Mouse (Mus musculus) midbrain, embryonic 10.5 days (tissue): ENCODE results near the gene Atp4a. TPM values are rescaled to one million over a fixed set of nuclear protein-coding genes. Genes with fewer than 3 reads are reported as not detected.
"Not testable (repeated sequence)": the region's sequence is repeated elsewhere in the genome, so short reads cannot be mapped to it uniquely, and the experiment has no call there.

ENCODE experiments used
- DNase-seq: peaks from one replicate; pipeline ENCODE4 v3.0.0-alpha.2; 2017; ENCODE audit warnings: low spot score
- H3K27ac ChIP-seq: fragments of 300-500 bp; sonication (generic); replicated peaks from 2 replicates; pipeline ENCODE4 v1.5.1; 2016; ENCODE audit warnings: mild to moderate bottlenecking
- H3K27me3 ChIP-seq: fragments of 300-500 bp; sonication (generic); 2 replicates; pipeline ENCODE4 v1.6.1; 2016; ENCODE audit warnings: low read depth, mild to moderate bottlenecking; ENCODE audit not compliant: poor library complexity, severe bottlenecking
- H3K36me3 ChIP-seq: fragments of 300-500 bp; sonication (generic); 2 replicates; pipeline ENCODE4 v1.6.1; 2016; ENCODE audit warnings: mild to moderate bottlenecking, moderate library complexity
- H3K4me1 ChIP-seq: fragments of 300-500 bp; sonication (generic); 2 replicates; pipeline ENCODE4 v1.6.1; 2016
- H3K4me3 ChIP-seq: fragments of 300-500 bp; sonication (generic); 2 replicates; pipeline ENCODE4 v1.5.1; 2016; ENCODE audit warnings: mild to moderate bottlenecking, moderate library complexity
- H3K9me3 ChIP-seq: fragments of 300-500 bp; sonication (generic); replicated peaks from 2 replicates; pipeline ENCODE4 v1.6.1; 2016; ENCODE audit warnings: mild to moderate bottlenecking
- WGBS: fragments of 180-500 bp; shearing (Covaris S2); methylation state at CpG from one replicate; pipeline ENCODE4 v1.1.7; 2016; 5-methylcytosine and 5-hydroxymethylcytosine counted together
- polyA plus RNA-seq: library from polyadenylated mRNA; unstranded; fragments of >200 nt; fragmentation: Nextera tagmentation; extraction: Ambion mirVana; gene quantifications from 2 replicates; pipeline ENCODE4 v1.2.1, GENCODE M21; 2016

The Atp4a gene
- polyA plus RNA-seq, 1 experiment from 2014 or later: 0.89 TPM

- 3% methylated on average over 43 of the region's 43 CpGs for WGBS
- H3K36me3 ChIP-seq: no peaks in the 10 kb centered on the region
- peaks cover 20% of the 10 kb centered on the region for H3K4me1 ChIP-seq
- peaks cover 46% of the 10 kb centered on the region for H3K27me3 ChIP-seq
- H3K4me3 ChIP-seq: peak overlapping the region; percentile 54
- no peaks in the 10 kb centered on the region for H3K9me3 ChIP-seq
- 0 out of 2 replicates have a peak overlapping the region, but pooled peaks have one; percentile 60 for H3K27ac ChIP-seq
- peak; percentile 91 for DNase-seq
Measured at GRCm38 (mm10) chr7:30717006-30717715, 5.2 kb downstream of the Atp4a start.

GRCm38 (mm10) chr7:30717716-30718046, 5.7 kb downstream of the Atp4a start:
- Histone ChIP-seq H3K4me3 (peak overlapping the region; percentile 54), H3K9me3 (no peaks in the 10 kb centered on the region), H3K27me3 (peaks cover 46% of the 10 kb centered on the region), H3K36me3 (no peaks in the 10 kb centered on the region), H3K27ac (peak overlapping the region; percentile 60; the same call in 1 of the 2 replicates), H3K4me1 (peaks cover 20% of the 10 kb centered on the region)
- WGBS: 9% methylated on average over 14 of the region's 14 CpGs
- DNase-seq: no peak

DNA sequence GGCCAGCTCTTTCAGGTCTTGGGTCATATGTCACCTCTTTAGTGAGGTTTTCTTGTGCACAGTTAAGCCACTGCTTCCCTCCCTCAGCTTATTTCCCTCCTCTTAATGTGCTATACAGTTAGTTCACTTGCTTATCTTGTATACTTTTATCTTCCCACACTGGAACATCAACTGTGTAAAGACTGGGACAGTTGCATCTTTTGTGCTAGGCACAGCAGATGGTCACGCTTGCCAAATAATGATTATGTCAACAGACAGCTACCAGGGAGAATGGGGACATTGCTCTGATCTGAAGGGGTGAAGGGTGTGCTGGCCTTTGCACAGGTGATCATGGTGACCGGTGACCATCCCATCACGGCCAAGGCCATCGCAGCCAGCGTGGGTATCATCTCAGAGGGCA, 7.7 kb downstream of the Atp4a start:
- peaks cover 27% of the 10 kb centered on the region for H3K4me1 ChIP-seq
- no peaks in the 10 kb centered on the region for H3K36me3 ChIP-seq
- peaks cover 46% of the 10 kb centered on the region for H3K27me3 ChIP-seq
- no peak overlapping the region for H3K27ac ChIP-seq
- H3K4me3 ChIP-seq: no peak overlapping the region
- no peak for DNase-seq
- H3K9me3 ChIP-seq: no peaks in the 10 kb centered on the region
- 93% methylated on average over 5 of the region's 5 CpGs for WGBS

GRCm38 (mm10) chr7:30721286-30721685, 9.3 kb downstream of the Atp4a start:
- Histone ChIP-seq H3K9me3 (no peaks in the 10 kb centered on the region), H3K4me3 (no peak overlapping the region), H3K27me3 (peaks cover 30% of the 10 kb centered on the region), H3K36me3 (peaks cover under 1% of the 10 kb centered on the region), H3K4me1 (peaks cover 33% of the 10 kb centered on the region), H3K27ac (no peak overlapping the region)
- 84% methylated on average over 7 of the region's 7 CpGs for WGBS
- DNase-seq: no peak

GRCm38 (mm10) chr7:30723274-30723953, 11.4 kb downstream of the Atp4a start:
- Histone ChIP-seq H3K9me3 (no peaks in the 10 kb centered on the region), H3K36me3 (peaks cover 17% of the 10 kb centered on the region), H3K27me3 (peaks cover 13% of the 10 kb centered on the region; the same call in 1 of the 2 replicates), H3K4me1 (peaks cover 23% of the 10 kb centered on the region), H3K27ac (no peak overlapping the region), H3K4me3 (no peak overlapping the region)
- WGBS: 78% methylated on average over 6 of the region's 6 CpGs
- DNase-seq: no peak

- H3K9me3 ChIP-seq: no peaks in the 10 kb centered on the region
- H3K27me3 ChIP-seq: no peaks in the 10 kb centered on the region
- H3K36me3 ChIP-seq: peaks cover 35% of the 10 kb centered on the region
- no peak overlapping the region for H3K27ac ChIP-seq
- 86% methylated on average over 6 of the region's 6 CpGs for WGBS
- H3K4me3 ChIP-seq: peak overlapping the region; percentile 86
- peaks cover 36% of the 10 kb centered on the region for H3K4me1 ChIP-seq
- no peak for DNase-seq
Measured at GRCm38 (mm10) chr7:30728214-30728613, 16.2 kb downstream of the Atp4a start.

- Histone ChIP-seq H3K9me3 (no peaks in the 10 kb centered on the region), H3K4me1 (peaks cover 33% of the 10 kb centered on the region), H3K27ac (peak overlapping the region; percentile 91), H3K4me3 (peak overlapping the region; percentile 86), H3K27me3 (no peaks in the 10 kb centered on the region), H3K36me3 (peaks cover 41% of the 10 kb centered on the region)
- 10% methylated on average over 26 of the region's 26 CpGs for WGBS
- DNase-seq: no peak
Measured at GRCm38 (mm10) chr7:30728739-30729395, 16.9 kb downstream of the Atp4a start.

- H3K36me3 ChIP-seq: peaks cover 48% of the 10 kb centered on the region
- WGBS: under 1% methylated on average over 60 of the region's 60 CpGs
- H3K4me1 ChIP-seq: peaks cover 30% of the 10 kb centered on the region
- H3K27ac ChIP-seq: peak within 1 kb of the TSS; percentile 91
- peak; percentile 94 for DNase-seq
- peak within 1 kb of the TSS; percentile 86 for H3K4me3 ChIP-seq
- no peaks in the 10 kb centered on the region for H3K9me3 ChIP-seq
- H3K27me3 ChIP-seq: no peaks in the 10 kb centered on the region
Measured at GRCm38 (mm10) chr7:30729396-30730063, 17.5 kb downstream of the Atp4a start, which contains the start of gene Tmem147. Gene Tmem147, minus strand, starts transcription at chr7:30729540.

DNA sequence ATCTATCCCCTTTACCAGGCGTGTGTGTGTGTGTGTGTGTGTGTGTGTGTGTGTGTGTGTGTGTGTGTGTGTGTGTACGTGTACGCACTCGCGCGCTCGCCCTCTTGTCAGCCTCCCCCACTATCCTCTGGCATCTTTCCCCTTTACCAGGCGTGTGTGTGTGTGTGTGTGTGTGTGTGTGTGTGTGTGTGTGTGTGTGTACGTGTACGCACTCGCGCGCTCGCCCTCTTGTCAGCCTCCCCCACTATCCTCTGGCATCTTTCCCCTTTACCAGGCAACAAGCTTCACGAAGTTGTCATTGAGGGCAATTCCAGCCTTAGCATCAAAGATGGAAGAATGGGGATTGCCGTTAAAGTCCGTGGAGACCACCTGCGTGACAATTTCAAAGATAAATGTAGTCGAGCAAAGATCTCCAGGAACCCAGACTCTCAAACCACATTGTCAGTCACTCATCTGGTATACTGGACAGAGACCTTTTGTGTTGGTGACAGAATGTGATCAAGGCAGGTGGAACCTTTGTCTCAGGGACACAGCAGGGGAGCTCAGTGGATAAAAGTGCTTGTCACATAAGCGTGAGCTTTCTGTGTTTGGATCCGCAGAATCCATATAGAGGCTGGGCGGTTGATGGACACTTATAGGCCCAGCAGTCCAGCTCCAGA, 18.2 kb downstream of the Atp4a start:
- DNase-seq, H3K9me3 ChIP-seq, H3K27me3 ChIP-seq: not testable (repeated sequence)
- peaks cover 53% of the 10 kb centered on the region for H3K36me3 ChIP-seq
- H3K4me1 ChIP-seq: peaks cover 24% of the 10 kb centered on the region
- peak overlapping the region; percentile 86 for H3K4me3 ChIP-seq
- H3K27ac ChIP-seq: peak overlapping the region; percentile 91
- WGBS: 44% methylated on average over 9 of the region's 22 CpGs

DNA sequence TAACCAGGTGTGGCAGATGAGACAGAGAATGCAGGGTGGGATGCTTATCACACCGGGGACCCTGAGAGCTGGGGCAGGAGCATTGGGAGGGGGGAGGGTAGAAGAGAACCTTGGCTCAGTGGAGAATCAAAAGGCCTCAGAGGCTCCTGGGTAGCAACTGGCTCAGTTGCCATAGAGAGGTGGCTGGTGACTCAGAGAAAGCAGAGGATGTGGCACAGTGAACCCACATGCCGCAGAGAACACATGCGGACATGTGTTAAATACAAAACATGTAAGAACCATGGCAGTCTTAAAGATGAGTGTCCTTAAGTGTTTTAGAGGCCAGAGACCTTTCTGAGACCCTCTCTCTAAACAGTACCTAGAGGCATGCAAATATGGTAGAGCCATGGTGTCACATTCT, 24.2 kb downstream of the Atp4a start:
- Histone ChIP-seq H3K27ac (no peak overlapping the region), H3K27me3 (no peaks in the 10 kb centered on the region), H3K4me1 (no peaks in the 10 kb centered on the region), H3K4me3 (no peak overlapping the region), H3K36me3 (peaks cover 79% of the 10 kb centered on the region), H3K9me3 (no peaks in the 10 kb centered on the region)
- 91% methylated on average over 3 of the region's 3 CpGs for WGBS
- DNase-seq: no peak

DNA sequence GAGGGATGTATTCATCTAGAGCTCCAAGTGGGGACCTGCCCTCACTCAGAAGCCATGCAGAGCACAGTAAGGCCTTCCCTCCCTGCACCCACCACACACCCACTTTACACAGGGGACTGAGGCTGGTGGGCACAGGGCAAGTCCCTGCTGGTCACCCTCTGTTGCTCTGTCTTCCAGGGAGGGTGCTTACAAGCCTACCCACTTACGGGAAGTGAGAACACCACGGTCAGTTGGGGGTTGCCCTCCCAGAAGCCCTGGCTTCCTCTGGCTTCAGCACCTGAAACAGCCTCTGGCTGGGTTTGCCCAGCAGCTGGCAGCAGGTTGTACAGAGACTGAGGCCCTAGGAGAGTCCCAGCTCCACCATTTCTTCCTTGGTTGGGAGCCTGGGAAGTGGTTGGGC, 30.6 kb downstream of the Atp4a start:
- H3K4me3 ChIP-seq, H3K9me3 ChIP-seq, H3K4me1 ChIP-seq, H3K27ac ChIP-seq, DNase-seq, H3K27me3 ChIP-seq: not testable (repeated sequence)
- WGBS: 85% methylated on average over 2 of the region's 2 CpGs
- peaks cover 22% of the 10 kb centered on the region for H3K36me3 ChIP-seq

DNA sequence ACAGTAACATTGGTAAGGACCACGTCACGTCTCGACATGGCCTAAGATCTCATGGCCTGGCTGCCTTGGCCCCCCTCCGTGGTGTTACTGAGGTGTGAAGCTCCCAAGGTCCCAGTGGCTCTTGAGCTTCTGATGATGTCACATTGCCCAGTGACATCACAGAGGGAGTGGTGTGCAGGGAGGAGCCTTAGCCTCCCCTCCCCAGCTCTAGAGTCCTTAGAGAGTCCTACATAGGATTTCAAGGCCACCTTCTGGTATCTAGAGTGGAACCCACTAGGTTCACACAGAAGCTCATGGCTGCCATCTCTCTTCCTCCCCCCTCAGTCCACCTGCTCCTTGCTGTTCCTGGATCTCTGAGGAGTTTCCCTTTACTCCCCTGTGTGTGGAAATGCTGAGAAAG, 31.6 kb downstream of the Atp4a start, which contains the start of gene Gapdhs:
TSS of gene Gapdhs (minus strand) at position 65 of the 400 bp plus-strand sequence.
- 80% methylated on average over 4 of the region's 4 CpGs for WGBS
- not testable (repeated sequence) for DNase-seq, H3K27me3 ChIP-seq, H3K4me1 ChIP-seq, H3K27ac ChIP-seq, H3K9me3 ChIP-seq, H3K4me3 ChIP-seq
- H3K36me3 ChIP-seq: peaks cover 16% of the 10 kb centered on the region
